Mouse (Mus musculus) gastrocnemius, postnatal 25 days (tissue): ENCODE results near the gene Gm17657. TPM values are rescaled to one million over a fixed set of nuclear protein-coding genes. Genes with fewer than 3 reads are reported as not detected.
"Not testable (repeated sequence)": the region's sequence is repeated elsewhere in the genome, so short reads cannot be mapped to it uniquely, and the experiment has no call there.

Source experiments
- DNase-seq: peaks from one replicate; pipeline ENCODE4 v3.0.0; 2022
- total RNA-seq, 2 experiments: library from RNA; stranded (reverse); gene quantifications; 1 replicate in 1 of 2; 2 replicates in 1 of 2; pipeline ENCODE4 v1.2.3; 2021

Gene Gm17657
- total RNA-seq, 2 experiments from 2014 or later, result not detected

DNA sequence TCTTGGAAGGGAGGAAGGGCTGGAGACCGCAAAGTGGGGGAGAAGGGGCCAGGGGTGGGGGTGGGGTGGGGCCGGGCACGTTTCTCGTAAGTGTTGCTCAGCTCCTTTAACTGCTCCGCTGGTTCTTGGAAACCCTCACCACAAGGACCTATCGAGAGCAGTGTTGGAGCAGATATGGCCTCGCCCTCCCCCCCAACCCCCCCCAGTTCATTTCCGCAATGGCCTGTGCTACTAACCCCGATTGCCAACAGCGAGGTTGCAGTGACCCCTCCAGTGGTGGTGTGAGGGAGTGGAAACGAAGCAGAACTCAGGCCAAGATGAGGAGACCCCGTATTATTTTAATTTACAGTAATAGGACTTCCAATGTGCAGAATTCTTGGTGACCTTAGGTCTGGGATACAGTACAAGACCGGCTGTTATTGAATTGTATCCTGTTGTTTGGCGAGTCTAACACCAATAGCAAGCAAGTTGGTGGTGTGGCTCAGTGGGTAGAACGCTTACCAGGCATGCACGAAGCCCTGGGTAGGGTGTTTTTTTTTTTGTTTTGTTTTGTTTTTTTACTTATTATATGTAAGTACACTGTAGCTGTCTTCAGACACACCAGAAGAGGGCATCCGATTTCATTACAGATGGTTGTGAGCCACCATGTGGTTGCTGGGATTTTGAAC, 48.5 kb downstream of the Gm17657 start:
- DNase-seq, result no peak

DNA sequence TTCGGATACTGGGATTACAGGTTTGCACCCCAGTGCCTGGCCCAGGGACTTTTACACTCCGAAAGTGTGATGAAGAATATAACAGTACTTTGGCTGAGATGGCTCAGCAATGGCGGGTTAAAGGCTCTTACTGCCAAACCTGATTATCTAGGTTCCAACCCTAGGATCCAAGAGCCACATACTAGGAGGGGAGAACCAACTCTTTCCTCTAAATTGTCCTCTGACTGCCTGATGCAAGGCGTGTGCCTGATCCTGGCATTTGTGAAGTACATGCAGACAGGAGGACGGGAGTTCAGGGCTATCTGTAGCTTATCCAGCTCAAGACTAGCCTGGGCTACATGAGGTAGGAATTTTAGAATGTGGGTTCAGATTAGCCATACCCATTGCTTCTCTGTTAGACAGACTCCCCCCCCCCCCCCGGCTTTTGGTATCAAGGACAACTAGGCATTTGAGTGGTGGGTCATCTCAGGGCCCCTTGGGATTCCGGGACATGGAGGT, 49.1 kb downstream of the Gm17657 start:
- DNase-seq, result no peak

GRCm38 (mm10) chr17:29499511-29499910, 49.9 kb downstream of the Gm17657 start:
- DNase-seq, result no peak

DNA sequence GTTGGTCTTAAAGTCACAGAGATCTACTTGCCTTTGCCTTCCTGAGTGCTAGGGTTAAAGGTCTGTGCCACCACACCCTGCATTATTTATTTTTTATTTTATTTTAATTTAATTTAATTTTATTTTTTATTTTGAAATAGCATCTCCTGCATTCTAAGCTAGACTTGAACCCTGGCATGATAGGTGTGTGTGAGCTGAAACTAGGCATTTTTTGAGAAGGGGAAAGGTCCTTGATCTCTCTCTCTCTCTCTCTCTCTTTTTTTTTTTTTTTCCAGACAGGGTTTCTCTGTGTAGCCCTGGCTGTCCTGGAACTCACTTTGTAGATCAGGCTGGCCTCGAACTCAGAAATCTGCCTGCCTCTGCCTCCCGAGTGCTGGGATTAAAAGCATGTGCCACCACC, 50.5 kb downstream of the Gm17657 start:
- DNase-seq, result not testable (repeated sequence)

- no peak for DNase-seq
Measured at GRCm38 (mm10) chr17:29498028-29498427, 51.4 kb downstream of the Gm17657 start.

DNA sequence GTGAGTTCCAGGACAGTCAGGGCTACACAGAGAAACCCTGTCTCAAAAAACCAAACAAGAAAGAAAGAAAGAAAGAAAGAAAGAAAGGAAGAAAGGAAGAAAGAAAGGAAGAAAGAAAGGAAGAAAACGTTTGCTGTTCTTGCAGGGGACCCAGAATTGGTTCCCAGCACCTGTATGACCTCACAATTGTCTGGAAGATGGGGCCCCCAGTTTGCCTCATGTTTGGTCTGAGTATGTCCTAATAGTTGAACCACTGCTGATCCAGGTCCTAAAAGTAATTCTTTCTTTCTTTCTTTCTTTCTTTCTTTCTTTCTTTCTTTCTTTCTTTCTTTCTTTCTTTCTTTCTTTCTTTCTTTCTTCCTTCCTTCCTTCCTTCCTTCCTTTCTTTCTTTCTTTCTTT, 52.0 kb downstream of the Gm17657 start:
- DNase-seq, result not testable (repeated sequence)

DNA sequence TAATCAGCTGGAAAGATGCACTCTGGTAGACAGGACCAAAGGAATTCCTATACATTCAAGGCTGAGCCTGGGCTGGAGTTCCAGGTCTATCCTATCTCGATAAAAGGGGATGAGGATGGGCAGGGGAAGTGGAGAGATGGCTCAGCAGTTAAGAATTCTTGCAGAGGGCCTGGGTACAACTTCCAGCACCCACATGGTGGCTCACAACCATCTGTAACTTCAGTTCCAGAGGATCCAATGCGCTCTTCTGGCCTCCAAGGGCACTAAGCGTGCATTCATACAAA, 52.4 kb downstream of the Gm17657 start:
- DNase-seq, result no peak

DNA sequence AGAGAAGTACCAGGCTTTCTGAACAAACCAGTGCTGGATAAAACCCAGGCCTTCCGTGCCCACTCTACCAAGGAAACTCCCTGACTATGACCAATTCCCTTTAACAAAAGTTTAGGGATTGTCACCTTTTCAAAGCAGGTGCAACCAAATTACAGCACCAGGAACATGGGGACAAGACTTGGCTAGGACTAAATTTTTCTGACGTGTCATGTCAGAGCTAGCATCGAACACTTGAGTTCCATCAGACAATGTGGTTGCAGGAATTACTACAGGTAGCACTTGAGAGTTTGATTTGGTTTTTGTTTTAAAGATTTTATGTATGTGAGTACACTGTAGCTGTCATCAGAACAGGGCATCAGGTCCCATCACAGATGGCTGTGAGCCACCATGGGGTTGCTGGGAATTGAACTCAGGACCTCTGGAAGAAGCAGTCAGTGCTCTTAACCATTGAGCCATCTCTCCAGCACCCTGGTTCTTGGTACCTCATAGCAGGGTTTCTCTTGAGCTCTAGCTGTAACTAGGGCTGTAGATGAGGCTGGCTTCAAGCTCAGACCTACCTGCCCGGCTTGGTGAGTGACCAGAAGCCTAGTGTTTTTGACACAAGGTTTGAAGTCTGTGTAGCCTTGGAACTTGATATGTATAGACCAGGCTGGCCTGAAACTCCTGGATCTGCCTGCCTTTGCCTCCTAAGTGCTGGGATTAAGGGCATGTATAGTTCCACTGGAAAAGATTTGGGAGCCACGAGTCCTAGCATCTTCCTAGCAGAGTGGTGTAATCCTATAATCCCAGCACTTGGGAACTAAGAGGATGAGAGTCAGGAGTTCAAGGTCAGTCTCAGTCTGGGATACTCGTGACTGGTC, 53.0 kb downstream of the Gm17657 start:
- DNase-seq, result no peak

- DNase-seq, result no peak
Measured at GRCm38 (mm10) chr17:29494732-29495076, 54.7 kb downstream of the Gm17657 start.

- DNase-seq, result no peak
Measured at GRCm38 (mm10) chr17:29494062-29494731, 55.2 kb downstream of the Gm17657 start.

- no peak for DNase-seq
Measured at GRCm38 (mm10) chr17:29493461-29493980, 55.9 kb downstream of the Gm17657 start.

DNA sequence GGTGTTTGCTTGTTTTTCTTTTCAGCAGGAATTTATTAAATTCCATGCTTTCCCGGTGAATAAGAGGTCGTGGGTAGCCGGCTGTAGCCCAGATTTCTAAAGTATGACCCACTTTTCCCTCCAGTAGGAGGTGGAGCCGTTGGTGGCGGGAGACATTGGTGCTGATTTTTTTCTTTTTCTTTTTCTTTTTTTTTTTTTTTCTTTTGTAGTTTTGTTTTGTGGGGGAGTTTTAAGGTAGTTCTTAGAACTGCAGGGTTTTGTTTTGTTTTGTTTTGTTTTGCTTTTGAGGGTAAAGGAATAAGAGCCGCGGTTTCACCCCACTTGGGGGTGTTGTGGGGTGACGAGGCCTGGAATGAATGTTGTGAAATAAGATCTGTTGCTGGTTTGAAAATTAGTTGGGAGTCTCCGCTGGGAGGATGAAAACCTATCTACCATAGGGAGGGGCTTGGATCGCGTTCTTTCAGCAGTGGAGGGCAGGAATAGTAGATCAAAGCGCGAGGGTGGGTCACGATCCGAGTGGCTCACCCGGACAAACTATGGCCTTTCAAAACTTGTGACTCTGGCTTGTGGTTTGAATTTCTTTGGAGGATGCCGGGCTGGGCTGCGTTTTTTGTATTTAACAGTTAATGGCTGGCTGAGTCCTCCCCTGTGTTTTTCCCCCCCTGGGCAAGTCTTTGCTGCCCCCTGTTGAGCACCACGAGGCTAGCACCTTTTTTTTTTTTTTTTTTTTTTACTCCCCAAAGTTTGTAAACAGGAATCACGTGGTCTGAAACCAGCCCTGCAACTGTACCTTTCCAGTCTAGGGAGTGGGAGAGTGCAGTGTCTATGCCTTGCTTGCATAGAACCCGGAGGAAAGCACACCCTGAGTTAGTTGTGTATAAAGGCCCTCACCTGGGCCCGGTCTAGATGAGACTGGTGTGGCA, 56.9 kb downstream of the Gm17657 start:
- DNase-seq, result peak; percentile 63

- DNase-seq, result peak; percentile 79
Measured at GRCm38 (mm10) chr17:29491591-29492268, 57.7 kb downstream of the Gm17657 start.

- DNase-seq, result no peak
Measured at GRCm38 (mm10) chr17:29490713-29491581, 58.5 kb downstream of the Gm17657 start, which contains the start of gene Pim1. TSS of gene Pim1 (plus strand) at chr17:29490753.

DNA sequence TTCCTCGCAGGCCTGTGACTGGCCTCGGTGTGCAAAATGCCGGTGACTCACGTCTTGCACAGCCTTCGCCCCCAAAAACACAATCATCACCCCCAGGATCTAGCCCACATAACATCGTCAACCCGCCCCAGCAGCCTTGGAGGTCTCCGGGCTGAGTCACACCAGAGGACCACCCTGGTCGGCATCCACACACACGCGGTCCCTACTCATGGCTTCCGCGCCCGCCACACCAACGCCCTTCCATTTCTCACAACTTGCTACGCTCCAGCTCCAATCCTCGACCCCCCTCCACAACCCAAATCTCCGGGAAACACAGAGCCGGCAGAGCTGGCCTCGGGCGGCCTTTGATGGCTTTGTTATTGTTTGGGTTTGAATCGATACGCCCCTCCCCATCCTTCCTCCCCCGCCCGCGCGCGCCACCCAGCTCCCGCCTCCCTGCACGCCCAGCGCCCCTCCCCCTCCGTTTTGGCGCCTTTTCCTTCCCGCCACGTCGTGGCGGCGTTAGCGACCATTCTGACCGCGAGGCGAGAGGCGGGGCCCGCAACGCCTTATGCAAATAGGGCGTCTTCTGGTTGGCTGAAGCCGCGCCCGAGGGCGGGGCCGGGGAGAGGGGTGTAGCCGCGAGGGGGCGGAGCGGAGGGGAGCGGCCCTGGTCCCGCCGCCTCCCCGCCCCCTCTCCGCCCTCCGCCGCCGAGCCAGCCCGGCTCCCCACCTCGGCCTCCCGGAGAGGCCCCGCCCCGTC, 59.3 kb downstream of the Gm17657 start:
- peak; percentile 99 for DNase-seq

GRCm38 (mm10) chr17:29488978-29489970, 60.2 kb downstream of the Gm17657 start:
- peak; percentile 38 for DNase-seq

DNA sequence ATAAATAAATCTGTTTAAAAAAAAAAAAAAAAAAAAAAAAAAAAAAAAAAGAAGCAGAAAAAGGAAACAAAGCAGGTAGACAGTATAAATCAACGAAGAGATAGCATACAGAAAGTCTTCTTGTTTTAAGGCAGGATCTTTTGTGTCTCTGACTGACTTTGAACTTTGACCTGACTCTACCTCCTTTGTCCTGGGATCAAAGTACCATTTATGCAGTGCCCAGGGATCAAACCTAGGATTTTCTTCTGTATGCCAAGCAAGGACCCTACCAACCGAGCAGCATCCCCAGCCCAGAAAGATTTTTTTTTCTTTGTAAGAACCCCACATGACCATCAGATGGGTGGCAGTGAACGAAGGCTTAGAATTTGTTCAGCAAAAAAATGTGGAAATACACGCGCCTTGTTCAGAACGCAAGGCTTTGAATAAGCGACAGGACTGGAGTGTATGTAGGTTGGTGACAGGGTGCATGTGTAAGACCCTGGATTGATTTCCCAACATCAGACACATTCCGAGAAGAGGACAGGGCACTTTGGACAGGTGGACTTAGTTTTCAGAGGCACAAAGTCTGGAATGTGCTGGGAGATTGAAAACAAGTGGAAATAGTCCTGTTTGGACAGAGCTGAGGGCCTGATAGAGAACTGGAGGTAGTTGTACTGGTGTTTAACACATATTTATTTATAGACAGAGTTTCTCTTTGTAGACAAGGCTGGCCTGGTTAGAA, 61.0 kb downstream of the Gm17657 start:
- no peak for DNase-seq
